Mouse (Mus musculus) hindbrain, embryonic 14.5 days (tissue): ENCODE data around the gene S100a13. TPM values are rescaled to one million over a fixed set of nuclear protein-coding genes. Genes with fewer than 3 reads are reported as not detected.

Experiments
- ATAC-seq: fragments of 200-750 bp; cut with Nextera tagmentation; 2 replicates; pipeline ENCODE4 v1.8.0; 2017; ENCODE audit warnings: moderate number of reproducible peaks, mild to moderate bottlenecking, moderate TSS enrichment, moderate library complexity; ENCODE audit not compliant: low FRiP score
- DNase-seq: peaks from one replicate; pipeline ENCODE4 v3.0.0-alpha.2; 2015; ENCODE audit warnings: low spot score
- H3K27ac ChIP-seq: fragments of 300-500 bp; sonication (generic); 2 replicates; pipeline ENCODE4 v1.5.1; 2014; ENCODE audit warnings: mild to moderate bottlenecking, moderate library complexity
- H3K27me3 ChIP-seq: fragments of 300-500 bp; sonication (generic); 2 replicates; pipeline ENCODE4 v1.6.1; 2014; ENCODE audit warnings: mild to moderate bottlenecking, low read length, mixed read lengths; ENCODE audit not compliant: control insufficient read depth, insufficient read depth
- H3K36me3 ChIP-seq: fragments of 300-500 bp; sonication (generic); replicated peaks from 2 replicates; pipeline ENCODE4 v1.6.1; 2014; ENCODE audit not compliant: control insufficient read depth, insufficient read depth
- H3K4me1 ChIP-seq: fragments of 300-500 bp; sonication (generic); replicated peaks from 2 replicates; pipeline ENCODE4 v1.6.1; 2014; ENCODE audit warnings: antibody characterized with exemption, low read length, mixed read lengths; ENCODE audit not compliant: control insufficient read depth, insufficient read depth
- H3K4me2 ChIP-seq: fragments of 300-500 bp; sonication (generic); replicated peaks from 2 replicates; pipeline ENCODE4 v1.6.1; 2014; ENCODE audit warnings: mild to moderate bottlenecking, moderate library complexity
- H3K4me3 ChIP-seq: fragments of 300-500 bp; sonication (generic); replicated peaks from 2 replicates; pipeline ENCODE4 v1.5.1; 2014; ENCODE audit warnings: mild to moderate bottlenecking, low read length
- H3K9ac ChIP-seq: fragments of 300-500 bp; sonication (generic); 2 replicates; pipeline ENCODE4 v1.6.1; 2014
- H3K9me3 ChIP-seq: fragments of 300-500 bp; sonication (generic); 2 replicates; pipeline ENCODE4 v1.6.1; 2016; ENCODE audit warnings: low read length; ENCODE audit not compliant: control insufficient read depth
- WGBS: fragments of 180-500 bp; shearing (Covaris S2); extraction: QIAGEN DNeasy Blood & Tissue Kit; methylation state at CpG from one replicate; pipeline ENCODE4 v1.1.7; 2014; 5-methylcytosine and 5-hydroxymethylcytosine counted together
- polyA plus RNA-seq: library from polyadenylated mRNA; unstranded; fragments of >200 nt; fragmentation: Nextera tagmentation; extraction: Ambion mirVana; gene quantifications from 2 replicates; pipeline ENCODE4 v1.2.1, GENCODE M21; 2014

S100a13 gene
- polyA plus RNA-seq, 1 experiment from 2014 or later: 11.9 TPM

DNA sequence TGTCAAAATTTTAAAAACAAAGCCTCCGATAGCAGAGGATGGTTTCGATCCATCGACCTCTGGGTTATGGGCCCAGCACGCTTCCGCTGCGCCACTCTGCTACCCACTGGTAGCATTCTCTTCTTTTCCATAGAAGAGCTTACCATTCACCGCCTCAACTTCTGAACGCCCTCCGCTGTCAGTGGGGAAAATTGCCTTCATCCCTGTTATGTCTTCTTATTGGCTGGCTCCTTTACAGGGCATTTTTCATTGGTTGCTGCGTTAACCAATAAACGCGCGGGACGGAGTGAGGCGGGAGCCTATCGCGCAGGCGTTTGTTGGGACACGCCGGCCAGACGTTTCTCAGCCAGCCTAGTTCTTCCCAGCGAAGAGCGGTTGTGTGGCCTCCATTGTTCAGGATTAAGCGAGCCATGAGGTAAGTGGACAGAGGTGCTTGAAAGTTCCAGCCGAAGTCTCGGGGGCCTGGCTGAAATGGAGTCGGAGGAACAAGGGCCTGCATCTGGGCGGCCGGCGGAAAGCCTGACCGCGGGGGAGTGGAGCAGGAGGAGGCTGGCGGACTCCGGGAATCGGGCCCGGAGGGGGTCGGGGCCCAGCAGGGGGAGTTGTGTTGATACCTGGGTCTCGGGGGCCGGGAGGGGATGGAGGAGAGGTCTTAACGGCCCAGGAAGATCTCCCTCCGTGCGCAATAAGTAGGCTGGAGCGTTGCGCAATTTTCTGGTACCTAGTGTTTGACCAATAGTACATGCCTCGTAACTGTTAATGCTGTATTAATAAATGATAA, 38.2 kb upstream of the S100a13 start, which contains the start of gene Ilf2:
Gene Ilf2 (plus strand): TSS at position 296 of the 781 bp plus-strand sequence.
- DNase-seq: peak; percentile 100
- peak within 1 kb of the TSS; percentile 90 for H3K27ac ChIP-seq
- no peaks in the 10 kb centered on the region for H3K9me3 ChIP-seq
- peak within 1 kb of the TSS; percentile 78 for H3K4me2 ChIP-seq
- ATAC-seq: peak; percentile 99
- peak within 1 kb of the TSS; percentile 66 for H3K4me3 ChIP-seq
- peaks cover 12% of the 10 kb centered on the region for H3K4me1 ChIP-seq
- peaks cover 38% of the 10 kb centered on the region for H3K36me3 ChIP-seq
- under 1% methylated on average over 45 of the region's 45 CpGs for WGBS
- no peaks in the 10 kb centered on the region for H3K27me3 ChIP-seq
- peak within 1 kb of the TSS; percentile 85 for H3K9ac ChIP-seq

DNA sequence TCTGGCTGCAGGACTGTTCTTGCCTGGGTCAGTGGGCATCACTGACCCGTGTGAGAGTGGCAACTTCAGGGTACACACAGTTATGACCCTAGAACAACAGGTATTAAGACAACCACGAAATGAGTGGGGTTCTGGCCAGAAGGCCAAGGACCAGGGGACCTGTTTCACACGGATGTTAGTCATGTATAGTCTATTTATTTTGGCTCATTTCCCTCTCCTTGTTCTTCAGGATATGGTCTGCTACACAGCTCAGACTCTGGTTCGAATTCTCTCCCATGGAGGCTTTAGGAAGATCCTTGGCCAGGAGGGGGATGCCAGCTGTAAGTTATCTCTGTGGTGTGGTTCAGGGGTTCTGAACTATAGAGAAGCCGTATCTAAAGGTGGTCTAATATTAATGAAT, 27.2 kb upstream of the S100a13 start:
- H3K4me2 ChIP-seq: no peak overlapping the region
- DNase-seq: no peak
- no peak overlapping the region for H3K9ac ChIP-seq
- no peak overlapping the region for H3K4me3 ChIP-seq
- no peak for ATAC-seq
- no peaks in the 10 kb centered on the region for H3K9me3 ChIP-seq
- no peak overlapping the region for H3K27ac ChIP-seq
- H3K4me1 ChIP-seq: peaks cover 8% of the 10 kb centered on the region
- 82% methylated on average over 5 of the region's 5 CpGs for WGBS
- H3K36me3 ChIP-seq: peaks cover 78% of the 10 kb centered on the region
- no peaks in the 10 kb centered on the region for H3K27me3 ChIP-seq

DNA sequence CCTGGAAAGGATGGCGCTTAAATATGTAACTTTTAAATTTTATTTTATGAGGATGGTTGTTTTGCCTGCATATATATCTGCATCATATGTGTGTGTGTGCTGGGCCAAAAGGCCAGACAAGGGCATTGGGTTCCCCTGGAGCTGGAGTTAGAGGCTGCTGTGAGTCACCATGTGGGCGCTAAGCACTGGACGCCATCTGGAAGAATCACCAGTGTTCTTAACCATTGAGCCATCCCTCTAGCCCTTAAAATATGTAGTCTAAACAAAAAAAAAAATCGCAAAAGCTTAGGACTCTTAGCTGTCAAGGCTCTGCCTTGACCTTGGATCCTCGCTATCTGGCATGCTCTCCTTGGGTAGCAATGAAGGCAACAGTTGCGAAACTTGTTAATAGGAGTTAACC, 25.7 kb upstream of the S100a13 start:
- ATAC-seq (no peak), DNase-seq (no peak)
- Histone ChIP-seq H3K36me3 (peaks cover 62% of the 10 kb centered on the region), H3K4me3 (no peak overlapping the region), H3K27me3 (no peaks in the 10 kb centered on the region), H3K27ac (no peak overlapping the region), H3K4me1 (peaks cover 8% of the 10 kb centered on the region), H3K9me3 (no peaks in the 10 kb centered on the region), H3K4me2 (no peak overlapping the region), H3K9ac (no peak overlapping the region)
- WGBS: 94% methylated on average over 6 of the region's 6 CpGs

DNA sequence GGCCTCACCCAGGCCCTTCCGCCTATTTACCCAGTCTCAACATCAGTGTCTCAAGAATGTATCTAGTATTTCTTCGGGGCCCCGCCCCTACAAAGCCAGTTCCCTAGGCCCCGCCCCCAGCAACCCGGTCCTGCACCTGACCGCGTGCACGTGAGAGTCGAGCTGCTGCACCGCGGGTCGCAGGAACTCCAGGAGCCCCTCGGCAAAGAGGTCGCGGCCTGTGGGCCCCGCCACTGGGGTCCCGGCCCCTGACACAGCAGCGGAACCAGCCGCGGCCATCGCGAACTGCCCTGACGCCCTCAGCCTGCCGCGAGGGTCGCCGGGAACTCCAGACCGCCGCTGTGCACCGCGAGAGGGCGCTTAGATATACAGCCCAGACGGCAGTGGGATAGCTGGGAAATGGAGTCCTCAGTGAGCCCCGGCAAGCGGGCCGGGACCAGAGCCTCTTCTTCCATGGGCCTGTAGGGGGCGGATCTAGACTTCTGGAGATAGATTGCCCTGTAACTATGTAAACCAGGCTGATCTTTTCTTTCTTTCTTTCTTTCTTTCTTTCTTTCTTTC, 23.5 kb upstream of the S100a13 start, which contains the start of gene Snapin:
Gene Snapin (minus strand): TSS at position 338 of the 561 bp plus-strand sequence.
- peak; percentile 91 for DNase-seq
- peak within 1 kb of the TSS; percentile 38; the same call in 1 of the 2 replicates for H3K27ac ChIP-seq
- peak within 1 kb of the TSS; percentile 80 for H3K4me2 ChIP-seq
- H3K4me3 ChIP-seq: peak within 1 kb of the TSS; percentile 67
- H3K9me3 ChIP-seq: no peaks in the 10 kb centered on the region
- peak within 1 kb of the TSS; percentile 72 for H3K9ac ChIP-seq
- no peaks in the 10 kb centered on the region for H3K27me3 ChIP-seq
- ATAC-seq: peak; percentile 98
- peaks cover 45% of the 10 kb centered on the region for H3K36me3 ChIP-seq
- under 1% methylated on average over 37 of the region's 37 CpGs for WGBS
- H3K4me1 ChIP-seq: peaks cover 8% of the 10 kb centered on the region

DNA sequence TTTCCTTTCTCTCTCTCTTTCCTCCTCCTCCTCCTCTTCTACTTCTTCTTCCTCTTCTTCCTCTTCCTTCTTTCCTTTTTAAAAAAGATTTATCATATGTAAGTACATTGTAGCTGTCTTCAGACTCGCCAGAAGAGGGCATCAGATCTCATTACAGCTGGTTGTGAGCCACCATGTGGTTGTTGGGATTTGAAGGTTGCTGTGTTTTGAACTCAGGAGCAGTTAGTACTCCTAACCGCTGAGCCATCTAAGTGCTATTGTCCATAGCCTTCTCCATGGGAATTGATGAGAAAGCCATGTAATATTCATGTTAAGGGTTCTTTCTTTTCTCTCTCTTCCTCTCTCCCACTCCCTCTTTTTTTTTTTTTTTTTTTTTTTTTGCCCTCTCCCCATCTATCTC, 22.9 kb upstream of the S100a13 start:
- H3K9ac ChIP-seq: no peak overlapping the region
- no peaks in the 10 kb centered on the region for H3K27me3 ChIP-seq
- DNase-seq (no peak), ATAC-seq (no peak)
- no peak overlapping the region for H3K4me2 ChIP-seq
- H3K36me3 ChIP-seq: peaks cover 44% of the 10 kb centered on the region
- H3K9me3 ChIP-seq: no peaks in the 10 kb centered on the region
- H3K4me1 ChIP-seq: peaks cover 8% of the 10 kb centered on the region
- WGBS: 33% methylated on average over 2 of the region's 2 CpGs
- H3K27ac ChIP-seq: no peak overlapping the region
- H3K4me3 ChIP-seq: no peak overlapping the region

DNA sequence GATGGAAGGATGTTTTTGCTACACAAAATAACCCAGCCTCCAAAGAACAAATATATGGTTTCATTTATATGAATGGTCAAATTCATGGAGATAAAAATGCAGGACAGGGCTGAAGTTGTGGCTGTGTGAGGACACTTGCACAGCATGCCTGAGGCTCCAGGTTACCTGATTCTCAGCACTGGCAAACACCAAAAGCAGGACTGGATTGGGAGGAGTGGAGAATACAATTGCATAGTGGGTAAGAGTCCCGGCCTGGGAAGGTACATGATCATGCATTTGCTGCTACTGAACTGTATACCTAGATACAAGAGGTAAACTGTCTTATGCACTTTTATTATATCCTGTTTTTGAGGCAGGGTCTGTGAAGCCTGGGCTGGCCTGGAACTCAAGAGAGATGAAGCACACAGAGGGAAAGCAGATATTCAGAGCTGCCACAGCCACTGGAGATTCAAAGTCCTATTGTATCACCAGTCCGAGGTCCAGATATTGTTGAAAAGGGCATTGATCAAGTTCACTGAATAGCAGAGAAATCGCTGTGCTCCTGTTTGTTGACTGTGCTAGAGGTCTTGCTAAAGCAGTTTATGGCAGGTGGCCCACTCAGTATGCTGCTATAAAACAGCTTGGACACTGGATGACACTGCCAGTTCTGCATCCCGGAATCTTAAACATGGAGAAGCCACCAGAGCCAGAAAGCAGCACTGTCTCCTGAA, 20.2 kb upstream of the S100a13 start:
- H3K27ac ChIP-seq: no peak overlapping the region

DNA sequence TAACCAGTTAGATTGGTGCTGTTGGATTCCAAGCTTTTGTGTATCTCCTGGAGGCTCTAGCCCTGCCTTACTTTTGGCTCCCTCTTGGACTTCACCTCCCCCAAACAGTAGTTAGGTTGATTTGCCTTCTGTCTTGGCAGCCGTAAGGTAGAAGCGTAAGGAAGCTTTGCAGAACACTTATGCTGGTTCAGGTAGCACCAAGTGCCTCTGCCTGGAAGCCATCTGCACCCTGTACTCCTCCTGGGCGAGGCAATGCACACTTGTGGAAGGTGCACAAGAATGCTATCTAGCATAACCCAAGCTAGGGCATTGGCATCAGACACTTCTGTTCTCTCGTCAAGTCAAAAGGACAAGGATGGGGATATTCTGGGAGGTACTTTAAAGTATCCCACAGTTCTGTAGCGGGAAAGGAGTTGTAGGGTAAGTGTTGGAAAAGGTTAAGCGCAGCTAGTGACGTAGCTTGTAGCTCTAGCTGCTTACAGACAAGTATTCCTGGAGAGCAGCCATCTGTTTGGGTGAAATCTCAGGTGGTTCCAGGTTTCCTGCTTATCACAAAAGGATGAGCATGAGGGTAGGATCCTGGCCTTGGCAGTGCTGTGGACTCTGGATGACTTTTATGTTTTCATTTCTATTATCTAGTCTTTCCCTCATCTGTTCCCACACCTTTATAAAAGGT, 18.2 kb upstream of the S100a13 start:
- 93% methylated on average over 7 of the region's 7 CpGs for WGBS
- peaks cover 54% of the 10 kb centered on the region for H3K36me3 ChIP-seq
- no peak for ATAC-seq

More for the DNA sequence above, 20.2 kb upstream of the S100a13 start:
- Histone ChIP-seq H3K9me3 (no peaks in the 10 kb centered on the region), H3K9ac (no peak overlapping the region), H3K4me3 (no peak overlapping the region), H3K36me3 (peaks cover 44% of the 10 kb centered on the region), H3K4me1 (peaks cover 8% of the 10 kb centered on the region), H3K27me3 (no peaks in the 10 kb centered on the region), H3K4me2 (no peak overlapping the region)
- WGBS: 67% methylated on average over 4 of the region's 4 CpGs
- ATAC-seq (no peak), DNase-seq (no peak)

DNA sequence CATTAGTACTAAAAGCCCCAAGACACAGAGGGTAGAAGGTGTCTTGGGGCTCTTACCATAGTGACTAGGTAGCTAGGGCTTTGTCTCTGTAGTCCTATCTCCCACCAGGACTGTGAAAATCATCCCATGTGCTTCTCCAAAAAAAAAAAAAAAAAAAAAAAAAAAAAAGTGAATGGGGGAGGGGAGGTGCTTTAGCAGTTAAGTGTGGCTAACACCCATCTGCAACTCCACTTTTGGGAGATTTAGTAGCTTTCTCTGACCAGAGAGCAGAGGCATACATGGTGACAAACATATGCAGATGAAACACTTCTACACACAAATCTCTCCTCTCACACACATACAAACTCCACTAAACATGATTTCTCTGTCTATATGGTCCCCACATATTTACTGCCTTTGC, 16.6 kb upstream of the S100a13 start:
- ATAC-seq (no peak), DNase-seq (peak; percentile 21)
- H3K27me3 ChIP-seq: no peaks in the 10 kb centered on the region
- H3K9ac ChIP-seq: no peak overlapping the region
- no peaks in the 10 kb centered on the region for H3K4me1 ChIP-seq
- H3K27ac ChIP-seq: no peak overlapping the region
- H3K4me3 ChIP-seq: no peak overlapping the region
- peaks cover 70% of the 10 kb centered on the region for H3K36me3 ChIP-seq
- no peaks in the 10 kb centered on the region for H3K9me3 ChIP-seq
- no peak overlapping the region for H3K4me2 ChIP-seq

More for the DNA sequence above, 18.2 kb upstream of the S100a13 start:
- H3K4me3 ChIP-seq: no peak overlapping the region
- no peaks in the 10 kb centered on the region for H3K9me3 ChIP-seq
- no peak overlapping the region for H3K9ac ChIP-seq
- DNase-seq: no peak
- H3K4me2 ChIP-seq: no peak overlapping the region
- no peaks in the 10 kb centered on the region for H3K27me3 ChIP-seq
- no peaks in the 10 kb centered on the region for H3K4me1 ChIP-seq
- no peak overlapping the region for H3K27ac ChIP-seq

DNA sequence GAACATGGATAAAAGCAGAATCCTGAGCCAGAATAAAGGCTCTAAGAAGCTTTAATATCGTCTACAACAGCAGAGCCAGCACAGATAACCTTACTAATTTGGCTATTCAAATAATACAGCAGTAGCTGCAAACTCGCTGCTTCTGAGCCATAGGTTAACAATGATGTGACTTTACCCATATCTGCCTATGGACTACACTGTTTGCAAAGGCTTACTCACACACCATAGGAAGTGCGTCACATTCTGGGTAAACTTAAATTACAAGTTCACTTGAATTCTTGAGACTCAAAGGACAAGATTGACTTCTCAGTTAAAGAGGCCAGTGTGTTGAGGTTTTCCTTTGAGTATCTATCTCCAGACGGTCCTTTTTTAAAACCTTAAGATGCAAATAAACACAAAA, 10.8 kb upstream of the S100a13 start:
- DNase-seq (no peak), ATAC-seq (no peak)
- H3K9me3 ChIP-seq: no peaks in the 10 kb centered on the region
- H3K4me2 ChIP-seq: no peak overlapping the region
- peaks cover 91% of the 10 kb centered on the region for H3K36me3 ChIP-seq
- H3K27ac ChIP-seq: no peak overlapping the region
- no peak overlapping the region for H3K4me3 ChIP-seq
- no peak overlapping the region for H3K9ac ChIP-seq
- no peaks in the 10 kb centered on the region for H3K27me3 ChIP-seq
- 86% methylated on average over 4 of the region's 4 CpGs for WGBS
- peaks cover 21% of the 10 kb centered on the region for H3K4me1 ChIP-seq
